Mouse (Mus musculus) myocyte (in vitro differentiated cells): ENCODE measurements around the gene Tsnax. TPM values are rescaled to one million over a fixed set of nuclear protein-coding genes. Genes with fewer than 3 reads are reported as not detected.

Source experiments
- H3K27me3 ChIP-seq: one replicate; pipeline ENCODE4 v1.6.1; 2011; ENCODE audit not compliant: control insufficient read depth, insufficient read depth, insufficient read length
- H3K36me3 ChIP-seq: one replicate; pipeline ENCODE4 v1.6.1; 2011; ENCODE audit not compliant: control insufficient read depth, insufficient read depth
- H3K4me2 ChIP-seq: one replicate; pipeline ENCODE4 v1.6.1; 2011; ENCODE audit warnings: low read depth, control low read depth
- H3K4me3 ChIP-seq: one replicate; pipeline ENCODE4 v1.5.1; 2011; ENCODE audit warnings: mild to moderate bottlenecking, control low read depth, moderate library complexity
- H3K79me2 ChIP-seq: one replicate; pipeline ENCODE4 v1.6.1; 2011; ENCODE audit not compliant: control insufficient read depth, insufficient read depth
- H3ac ChIP-seq: one replicate; pipeline ENCODE4 v1.6.1; 2011; ENCODE audit not compliant: control insufficient read depth, insufficient read length
- CEBPB ChIP-seq: IDR thresholded peaks from 2 replicates; pipeline ENCODE4 v1.6.1; 2011; ENCODE audit warnings: mild to moderate bottlenecking, moderate library complexity; ENCODE audit not compliant: poor library complexity, insufficient read depth, severe bottlenecking
- E2F4 ChIP-seq: IDR thresholded peaks from one replicate; pipeline ENCODE4 v1.6.1; 2011; ENCODE audit warnings: mild to moderate bottlenecking, control low read depth, moderate library complexity; ENCODE audit not compliant: insufficient read depth
- MAX ChIP-seq: IDR thresholded peaks from one replicate; pipeline ENCODE4 v1.6.1; 2011; ENCODE audit warnings: low read depth, mild to moderate bottlenecking, control low read depth
- MYOD1 ChIP-seq, 3 experiments: IDR thresholded peaks; one replicate each; pipeline ENCODE4 v1.6.1; 2011; ENCODE audit warnings: control low read depth in 2 of 3, low read depth in 2 of 3, mild to moderate bottlenecking in 2 of 3, moderate library complexity in 1 of 3; ENCODE audit not compliant: insufficient read length in 2 of 3, control insufficient read depth in 1 of 3
- MYOG ChIP-seq, 3 experiments: IDR thresholded peaks; one replicate each; pipeline ENCODE4 v1.6.1; 2011; ENCODE audit warnings: control low read depth in 2 of 3, low read depth in 2 of 3, mild to moderate bottlenecking in 2 of 3; ENCODE audit not compliant: insufficient read length in 2 of 3, control insufficient read depth in 1 of 3, insufficient read depth in 1 of 3
- POLR2A ChIP-seq: IDR thresholded peaks from one replicate; pipeline ENCODE4 v1.6.1; 2011; ENCODE audit warnings: low read depth, mild to moderate bottlenecking, control low read depth, moderate library complexity; ENCODE audit not compliant: insufficient read length
- POLR2AphosphoS2 ChIP-seq: IDR thresholded peaks from one replicate; pipeline ENCODE4 v1.6.1; 2011; ENCODE audit warnings: low read depth, control low read depth; ENCODE audit not compliant: insufficient read length
- REST ChIP-seq: IDR thresholded peaks from one replicate; pipeline ENCODE4 v1.6.1; 2011; ENCODE audit warnings: mild to moderate bottlenecking, control low read depth, moderate library complexity; ENCODE audit not compliant: insufficient read depth, insufficient read length
- SRF ChIP-seq: IDR thresholded peaks from one replicate; pipeline ENCODE4 v1.6.1; 2011; ENCODE audit warnings: low read depth; ENCODE audit not compliant: control insufficient read depth, insufficient read length
- TCF12 ChIP-seq: IDR thresholded peaks from one replicate; pipeline ENCODE4 v1.6.1; 2011; ENCODE audit warnings: mild to moderate bottlenecking, control low read depth; ENCODE audit not compliant: poor library complexity, insufficient read depth, severe bottlenecking
- TCF3 ChIP-seq: IDR thresholded peaks from one replicate; pipeline ENCODE4 v1.6.1; 2011; ENCODE audit warnings: low read depth, control low read depth; ENCODE audit not compliant: insufficient read length
- USF1 ChIP-seq: IDR thresholded peaks from one replicate; pipeline ENCODE4 v1.6.1; 2011; ENCODE audit warnings: low read depth, mild to moderate bottlenecking, control low read depth, moderate library complexity
- polyA plus RNA-seq: library from polyadenylated mRNA; unstranded; fragments of >200 nt; fragmentation: generic; extraction: Trizol; gene quantifications from one replicate; pipeline ENCODE4 v1.2.1, GENCODE M21; 2012; ENCODE audit warnings: missing spikeins

Tsnax gene
- 59.9 TPM for polyA plus RNA-seq

DNA sequence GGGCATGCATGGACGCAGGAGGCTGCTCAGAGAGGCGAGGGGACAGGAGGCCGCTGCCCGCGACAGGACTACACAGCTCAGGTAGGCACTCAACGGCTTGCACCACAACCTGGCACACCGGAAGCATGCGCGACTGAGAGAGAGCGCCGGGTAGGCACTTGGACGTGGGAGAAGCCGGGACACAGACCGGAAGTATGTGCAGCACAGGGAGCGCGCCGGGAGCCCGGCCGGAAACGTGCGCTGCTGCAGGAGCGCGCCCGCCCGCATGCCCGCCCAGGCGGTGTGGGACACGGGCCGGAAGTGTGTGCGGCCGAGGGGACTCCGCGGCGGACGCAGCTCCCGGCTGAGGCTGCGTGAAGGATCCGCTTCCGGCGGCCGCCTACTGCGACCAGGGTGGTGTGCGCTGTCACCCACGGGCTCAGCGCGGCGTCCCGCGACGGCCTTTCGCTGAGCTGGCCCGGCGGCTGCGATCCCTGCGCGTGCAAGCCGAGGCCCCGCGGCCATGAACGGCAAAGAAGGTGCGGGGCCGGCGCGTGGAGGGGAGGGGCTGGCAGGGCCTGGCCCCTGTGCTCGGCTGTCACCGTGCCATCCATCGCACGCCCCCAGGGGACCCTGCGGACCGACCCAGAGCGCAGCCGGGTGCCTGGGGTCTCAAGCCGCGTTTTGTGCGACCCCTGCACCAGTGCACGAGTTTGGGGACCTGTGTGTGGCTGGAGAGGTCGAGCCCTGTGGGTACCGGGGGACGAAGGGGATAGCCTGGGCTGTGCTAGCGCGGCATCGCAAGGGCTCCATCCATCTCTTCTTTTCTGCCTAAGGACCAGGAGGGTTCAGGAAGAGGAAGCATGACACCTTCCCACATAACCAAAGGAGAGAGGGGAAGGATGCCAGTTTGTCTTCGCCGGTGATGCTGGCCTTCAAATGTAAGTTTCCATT lies at the start of gene Tsnax:
Tsnax (plus strand) TSS at position 303 of the 933 bp plus-strand sequence.
- Histone ChIP-seq H3ac (peak within 1 kb of the TSS; percentile 58), H3K36me3 (peaks cover 5% of the 10 kb centered on the region), H3K27me3 (no peaks in the 10 kb centered on the region), H3K4me2 (peak within 1 kb of the TSS; percentile 88), H3K79me2 (peaks cover 17% of the 10 kb centered on the region), H3K4me3 (peak within 1 kb of the TSS; percentile 63)
- TF ChIP-seq E2F4 (no peak), TCF12 (no peak), MAX (no peak), TCF3 (no peak), MYOG (IDR thresholded peaks at IDR 0.05; ENCODE audit: control insufficient read depth in 1 of 3, insufficient read depth in 1 of 3, insufficient read length in 2 of 3, low read depth in 2 of 3) (peak in 2 of 3 experiments; percentile 61 to 75), POLR2A (peak; percentile 92), CEBPB (no peak), POLR2AphosphoS2 (peak; percentile 93), MYOD1 (IDR thresholded peaks at IDR 0.05; ENCODE audit: control insufficient read depth in 1 of 3, insufficient read length in 2 of 3, low read depth in 2 of 3) (peak in 2 of 3 experiments; percentile 38 to 50), USF1 (no peak), SRF (peak; percentile 69), REST (no peak)

GRCm38 (mm10) chr8:124963246-124963645 lies 49.6 kb upstream of the Tsnax start:
- H3ac ChIP-seq = no peak overlapping the region
- no peaks in the 10 kb centered on the region for H3K79me2 ChIP-seq
- no peaks in the 10 kb centered on the region for H3K27me3 ChIP-seq
- H3K4me3 ChIP-seq = no peak overlapping the region
- H3K36me3 ChIP-seq = no peaks in the 10 kb centered on the region
- TF ChIP-seq USF1 (no peak), SRF (no peak)
- no peak overlapping the region for H3K4me2 ChIP-seq

DNA sequence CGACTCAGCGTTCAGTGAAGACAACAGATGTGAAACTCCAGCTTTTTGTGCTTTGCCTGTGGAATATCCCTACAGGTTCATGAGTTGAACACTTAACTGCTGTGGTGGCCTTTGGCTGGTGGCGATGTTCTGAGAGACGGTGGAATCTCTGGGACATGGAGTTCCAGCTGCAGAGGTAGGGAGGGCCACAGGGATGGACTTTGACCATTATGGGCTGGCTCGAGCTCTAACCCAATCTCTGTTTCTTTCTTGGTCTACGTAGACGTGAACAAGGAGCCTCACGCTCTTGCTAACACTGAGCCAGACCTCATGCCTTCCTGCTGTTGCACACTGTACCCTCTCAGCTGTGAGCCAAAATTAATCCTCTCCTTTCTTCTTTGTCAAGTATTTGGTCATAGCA lies 47.8 kb upstream of the Tsnax start:
- Histone ChIP-seq H3K36me3 (no peaks in the 10 kb centered on the region), H3ac (no peak overlapping the region), H3K4me2 (no peak overlapping the region), H3K27me3 (no peaks in the 10 kb centered on the region), H3K4me3 (no peak overlapping the region), H3K79me2 (no peaks in the 10 kb centered on the region)
- TF ChIP-seq E2F4 (no peak), TCF12 (no peak), USF1 (no peak), CEBPB (no peak), REST (no peak), SRF (no peak), MYOG (IDR thresholded peaks at IDR 0.05; ENCODE audit: control insufficient read depth in 1 of 3, insufficient read depth in 1 of 3, insufficient read length in 2 of 3, low read depth in 2 of 3) (no peak), POLR2AphosphoS2 (no peak), MYOD1 (IDR thresholded peaks at IDR 0.05; ENCODE audit: control insufficient read depth in 1 of 3, insufficient read length in 2 of 3, low read depth in 2 of 3) (no peak), TCF3 (no peak), MAX (no peak), POLR2A (no peak)

DNA sequence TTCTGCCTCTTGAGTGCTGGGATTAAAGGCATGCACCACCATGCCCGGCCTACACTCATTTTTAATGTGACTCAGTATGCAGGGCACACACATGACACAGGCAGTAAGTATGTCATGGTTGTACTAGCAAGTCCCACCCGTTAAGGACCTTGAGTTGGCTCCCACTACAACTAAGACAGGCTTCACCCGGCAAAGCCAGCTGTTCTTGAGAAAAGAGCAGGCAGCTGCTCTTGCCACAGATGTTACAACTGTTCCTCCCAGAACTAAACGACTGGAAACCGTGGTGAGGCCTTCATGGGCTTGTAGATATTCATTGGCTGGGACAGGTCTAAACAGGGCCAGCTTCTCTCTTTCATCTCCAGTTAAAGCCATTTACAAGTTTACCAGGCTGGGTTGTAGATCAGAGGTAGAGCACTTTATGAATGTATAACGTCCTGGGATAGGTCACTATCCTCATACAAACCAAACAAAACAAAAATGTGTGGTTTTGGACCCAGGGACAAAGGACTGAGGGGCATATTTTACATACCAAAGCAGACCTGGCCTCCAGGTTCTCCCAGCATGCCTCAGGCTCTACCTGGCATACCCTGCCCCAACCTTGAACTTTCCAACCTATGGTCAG lies 42.4 kb upstream of the Tsnax start:
- H3K79me2 ChIP-seq = no peaks in the 10 kb centered on the region
- no peak overlapping the region for H3K4me3 ChIP-seq
- H3K27me3 ChIP-seq = no peaks in the 10 kb centered on the region
- H3K4me2 ChIP-seq = no peak overlapping the region
- H3ac ChIP-seq = no peak overlapping the region
- H3K36me3 ChIP-seq = no peaks in the 10 kb centered on the region
- TF ChIP-seq E2F4 = no peak
- no peak for TF ChIP-seq CEBPB
- no peak for TF ChIP-seq POLR2AphosphoS2
- no peak for TF ChIP-seq POLR2A
- no peak for TF ChIP-seq MYOG (IDR thresholded peaks at IDR 0.05; ENCODE audit: control insufficient read depth in 1 of 3, insufficient read depth in 1 of 3, insufficient read length in 2 of 3, low read depth in 2 of 3)
- no peak for TF ChIP-seq USF1
- no peak for TF ChIP-seq MAX
- TF ChIP-seq TCF12 = no peak
- no peak for TF ChIP-seq MYOD1 (IDR thresholded peaks at IDR 0.05; ENCODE audit: control insufficient read depth in 1 of 3, insufficient read length in 2 of 3, low read depth in 2 of 3)
- no peak for TF ChIP-seq TCF3
- no peak for TF ChIP-seq SRF
- TF ChIP-seq REST = no peak
